Mouse (Mus musculus) adrenal gland, adult 2 months (tissue): ENCODE results near the gene Ak5. TPM values are rescaled to one million over a fixed set of nuclear protein-coding genes. Genes with fewer than 3 reads are reported as not detected.
"Not testable (repeated sequence)": the region's sequence is repeated elsewhere in the genome, so short reads cannot be mapped to it uniquely, and the experiment has no call there.

ENCODE experiments used
- DNase-seq: peaks from one replicate; pipeline ENCODE4 v3.0.0; 2021
- polyA plus RNA-seq: library from polyadenylated mRNA; depleted of rRNA; stranded (reverse); fragments of >200 nt; gene quantifications from 2 replicates; pipeline ENCODE4 v1.2.3, GENCODE M21; 2012
- total RNA-seq, 2 experiments: library from RNA; stranded (reverse); gene quantifications; 2 replicates each; pipeline ENCODE4 v1.2.3; 2021

Ak5 gene
- total and polyA plus RNA-seq, 3 experiments, result 0.72 to 4.8 (median 3.2) TPM

DNA sequence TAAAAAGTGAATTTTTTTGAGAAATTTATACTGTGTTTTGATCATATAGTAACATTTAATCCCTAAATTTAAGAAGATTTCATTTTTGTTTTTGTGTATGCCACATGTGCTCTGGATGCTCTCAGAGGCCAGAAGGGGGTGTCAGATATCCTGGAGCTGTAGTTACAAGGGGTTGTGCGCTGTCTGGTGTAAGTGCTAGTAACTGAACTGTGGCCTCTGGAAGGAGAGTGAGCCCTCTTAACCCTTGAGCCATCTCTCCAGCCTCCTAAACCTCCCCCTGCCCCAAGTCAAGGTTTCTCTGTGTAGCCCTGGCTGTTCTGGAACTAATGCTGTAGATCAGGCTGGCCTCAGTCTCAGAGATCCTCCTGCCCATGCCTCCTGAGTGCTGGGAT, 192.9 kb downstream of the Ak5 start:
- DNase-seq, result no peak

GRCm38 (mm10) chr3:152474582-152475277, 193.4 kb downstream of the Ak5 start:
- peak; percentile 58 for DNase-seq

- no peak for DNase-seq
Measured at GRCm38 (mm10) chr3:152472676-152473075, 195.5 kb downstream of the Ak5 start.

- peak; percentile 35 for DNase-seq
Measured at GRCm38 (mm10) chr3:152470347-152470746, 197.8 kb downstream of the Ak5 start.

GRCm38 (mm10) chr3:152469423-152470200, 198.5 kb downstream of the Ak5 start:
- peak; percentile 19 for DNase-seq

DNA sequence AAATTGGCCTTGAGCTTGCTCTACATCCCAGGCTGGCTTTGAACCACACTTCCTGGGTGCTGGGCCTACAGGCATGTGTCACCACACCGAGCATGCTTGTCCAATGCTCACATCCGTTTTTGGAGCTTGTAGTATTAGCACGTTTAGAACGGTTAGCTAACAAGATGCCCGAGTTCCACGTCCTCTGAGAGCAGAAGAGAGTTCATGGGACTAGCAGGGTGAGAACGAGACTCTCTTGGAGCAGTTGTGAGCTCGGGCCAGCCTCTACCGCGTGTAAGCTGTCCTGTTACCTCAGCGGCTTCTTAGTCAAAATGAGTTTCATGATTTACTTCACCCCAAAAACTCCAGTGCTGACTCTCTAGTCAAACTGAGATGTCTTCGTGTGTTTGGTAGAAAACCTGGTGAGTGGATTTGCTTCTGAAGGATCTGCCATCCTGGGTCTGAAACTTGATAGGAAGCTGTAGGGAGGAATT, 199.6 kb downstream of the Ak5 start:
- DNase-seq, result no peak

- no peak for DNase-seq
Measured at GRCm38 (mm10) chr3:152468032-152468431, 200.1 kb downstream of the Ak5 start.

GRCm38 (mm10) chr3:152467312-152467711, 200.8 kb downstream of the Ak5 start:
- no peak for DNase-seq

- DNase-seq, result no peak
Measured at GRCm38 (mm10) chr3:152466849-152467248, 201.3 kb downstream of the Ak5 start.

GRCm38 (mm10) chr3:152465338-152465737, 202.8 kb downstream of the Ak5 start:
- no peak for DNase-seq

DNA sequence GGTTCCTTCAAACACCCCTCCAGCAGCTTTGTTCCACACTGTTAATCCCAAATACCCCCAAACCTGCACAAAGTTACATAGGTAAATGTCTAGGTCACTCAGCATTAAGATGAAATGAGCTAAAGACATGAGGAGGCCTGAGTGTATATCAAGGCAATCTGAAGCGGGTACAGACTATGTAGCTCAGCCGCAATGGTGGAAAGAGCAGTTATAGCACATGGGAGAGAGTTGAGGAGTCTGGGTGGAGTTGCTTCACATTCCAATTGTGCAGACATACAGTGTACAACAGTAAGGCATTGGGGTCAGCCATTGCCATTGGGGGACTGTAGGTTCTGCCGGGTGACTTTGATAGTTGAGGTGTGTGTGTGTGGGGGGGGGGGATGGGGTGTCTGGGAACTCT, 203.7 kb downstream of the Ak5 start:
- DNase-seq, result no peak

- DNase-seq, result no peak
Measured at GRCm38 (mm10) chr3:152462900-152463299, 205.3 kb downstream of the Ak5 start.

DNA sequence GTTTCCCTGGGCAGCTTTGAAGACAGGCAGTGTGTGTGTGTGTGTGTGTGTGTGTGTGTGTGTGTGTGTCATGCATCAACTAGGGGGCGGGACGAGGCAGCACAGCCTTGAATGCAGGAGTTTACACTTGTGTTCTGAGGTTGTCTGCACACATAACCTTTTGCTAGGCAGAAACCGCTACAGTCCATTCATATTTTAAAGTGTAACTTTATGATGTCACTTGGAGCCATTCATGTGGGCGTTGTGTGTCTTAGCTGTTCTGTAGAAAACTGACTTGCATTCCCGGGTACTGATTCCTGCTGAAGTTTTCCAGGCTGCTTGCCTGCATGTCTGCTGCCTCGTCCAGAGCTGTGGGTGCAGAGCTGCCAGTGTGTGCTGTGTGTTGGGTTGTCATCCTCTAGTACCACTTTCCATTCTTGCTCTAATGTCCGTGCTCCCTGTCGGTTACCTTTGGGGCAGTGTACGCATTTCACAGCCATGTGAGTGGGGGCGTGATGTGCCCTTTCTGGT, 206.1 kb downstream of the Ak5 start:
- DNase-seq, result no peak

GRCm38 (mm10) chr3:152460802-152461201, 207.4 kb downstream of the Ak5 start:
- DNase-seq, result no peak

DNA sequence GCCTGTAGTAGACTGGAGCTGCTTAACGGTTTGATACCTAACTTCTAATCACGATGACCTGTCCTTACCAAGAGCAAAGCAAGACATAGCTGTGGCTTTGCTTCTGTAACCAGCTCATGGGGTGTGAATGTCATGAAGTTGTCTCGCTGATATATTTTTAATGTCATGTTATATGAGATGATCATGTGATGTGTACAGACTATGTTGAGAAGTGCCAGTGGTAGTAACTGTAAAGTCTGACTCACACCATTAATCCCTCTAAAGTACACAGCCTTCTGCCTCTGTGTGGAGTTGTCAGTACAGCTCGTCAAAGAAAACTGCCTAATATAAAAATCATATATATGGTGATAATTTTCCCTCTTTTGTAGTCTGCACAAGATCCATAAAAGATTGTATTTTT, 209.3 kb downstream of the Ak5 start:
- DNase-seq, result not testable (repeated sequence)

DNA sequence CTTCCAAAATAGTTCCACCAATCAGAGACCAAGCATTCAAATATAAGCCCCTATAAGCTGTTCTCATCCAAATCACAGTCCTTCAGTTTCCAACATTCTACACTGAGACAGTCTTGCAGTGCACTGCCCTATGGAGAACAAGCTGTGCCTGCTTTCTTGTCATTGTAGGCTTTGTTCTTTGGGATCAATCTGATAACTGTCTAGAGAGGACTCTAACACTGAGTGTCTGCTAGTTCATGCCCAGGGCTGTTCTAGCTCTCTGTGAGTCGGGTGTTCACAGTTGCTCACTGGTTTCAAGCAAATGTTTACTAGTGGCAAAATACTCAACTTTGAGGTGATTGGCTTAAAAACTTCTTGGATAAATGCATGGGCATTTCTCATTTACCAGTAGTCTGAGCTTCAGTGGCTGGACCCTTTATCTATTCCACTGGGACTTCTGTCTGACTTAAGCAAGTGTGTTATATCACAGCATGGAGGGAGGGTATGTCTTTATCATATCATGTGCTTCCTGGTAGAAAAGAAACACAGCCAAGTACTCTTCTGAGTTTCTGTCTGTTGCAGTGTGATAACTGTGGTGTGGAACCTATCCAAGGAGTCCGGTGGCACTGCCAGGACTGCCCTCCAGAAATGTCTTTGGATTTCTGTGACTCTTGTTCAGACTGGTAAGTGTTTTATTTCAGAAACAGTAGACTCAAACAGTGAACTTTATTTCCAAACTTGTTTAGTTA, 210.7 kb downstream of the Ak5 start:
- no peak for DNase-seq

GRCm38 (mm10) chr3:152453163-152453562, 215.0 kb downstream of the Ak5 start:
- DNase-seq, result no peak

DNA sequence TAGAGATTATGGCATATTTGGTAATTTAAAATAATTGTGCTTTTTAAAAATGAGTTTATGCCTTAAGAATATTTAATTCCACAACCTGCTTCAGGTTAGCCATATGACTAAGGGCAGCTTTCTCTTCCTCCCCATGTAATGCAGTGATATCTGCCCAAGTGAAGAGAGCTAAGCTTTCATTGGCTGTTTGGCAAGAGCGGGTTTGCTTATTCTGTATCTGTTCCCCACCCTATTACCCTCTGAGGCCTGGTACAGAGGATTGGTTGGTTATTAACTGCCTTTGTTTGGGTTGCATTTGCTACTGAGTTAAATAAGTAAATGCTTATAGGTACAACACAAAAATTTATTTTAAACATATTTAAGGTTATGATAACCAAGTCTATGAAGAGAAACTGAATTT, 221.2 kb downstream of the Ak5 start:
- DNase-seq, result no peak

GRCm38 (mm10) chr3:152444114-152444513, 224.0 kb downstream of the Ak5 start:
- DNase-seq, result no peak

DNA sequence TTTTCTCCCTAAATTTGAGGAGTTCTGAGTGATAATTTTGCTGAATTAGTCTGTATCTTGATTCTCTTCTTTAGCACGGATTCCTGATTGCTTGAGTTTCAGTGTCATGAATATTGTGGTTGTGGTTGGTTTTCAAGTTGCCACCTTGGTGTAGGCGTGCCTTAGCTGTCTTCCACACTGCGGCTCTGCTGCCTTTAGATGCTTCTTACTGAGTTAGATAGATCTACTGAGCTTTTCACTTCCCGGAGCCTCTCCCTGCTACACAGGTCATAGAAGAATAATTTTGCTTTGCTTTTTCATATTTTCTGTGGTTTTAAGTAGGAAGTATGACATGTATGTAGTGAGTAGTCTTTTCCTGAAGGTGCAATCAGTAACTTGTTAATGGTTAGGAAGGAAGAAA, 225.4 kb downstream of the Ak5 start:
- DNase-seq, result no peak

DNA sequence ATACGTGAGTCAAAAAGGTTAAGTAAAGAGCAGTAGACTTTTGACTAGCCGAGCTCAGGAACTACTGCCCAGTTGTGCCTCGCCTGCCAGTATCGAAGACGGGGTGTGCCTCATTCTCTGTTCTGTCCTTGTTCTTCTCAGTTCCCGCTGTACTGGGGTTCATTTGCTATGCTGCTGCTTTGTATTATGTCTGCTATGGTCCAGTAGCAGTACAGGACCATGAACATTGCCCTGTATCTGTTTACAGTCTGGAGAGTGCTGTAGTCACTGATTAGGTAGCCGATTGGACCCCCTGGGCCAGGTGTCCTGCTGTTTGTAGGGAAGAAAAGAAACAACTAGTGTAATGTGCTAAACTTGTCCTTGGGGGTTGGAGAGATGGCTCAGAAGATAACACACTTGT, 230.1 kb downstream of the Ak5 start:
- no peak for DNase-seq

GRCm38 (mm10) chr3:152435590-152435989, 232.6 kb downstream of the Ak5 start:
- DNase-seq, result no peak

DNA sequence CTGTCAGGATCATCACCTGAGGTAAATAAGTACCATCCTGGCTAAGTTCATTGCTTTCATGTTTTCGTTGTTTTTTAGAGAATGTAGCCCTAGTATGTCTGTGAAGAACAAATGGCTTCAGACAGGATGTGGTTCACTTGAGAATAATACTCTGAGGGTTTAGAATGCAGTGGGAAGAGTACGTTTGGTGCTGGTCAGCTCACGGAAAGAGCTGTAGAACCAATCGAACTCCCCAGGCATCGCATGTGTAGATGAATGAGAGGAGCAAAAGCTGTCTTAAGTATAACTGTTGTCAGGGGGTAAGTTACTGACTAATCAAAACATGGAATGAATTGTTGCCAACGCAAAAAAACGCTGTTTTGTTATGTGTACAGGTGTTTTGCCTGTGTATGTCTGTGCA, 235.5 kb downstream of the Ak5 start:
- DNase-seq, result no peak
